ENCODE assay signal across 10 mouse cellular contexts in genomic region chr17:66480491-66481278, GRCm38 (mm10). TPM values are rescaled to one million over a fixed set of nuclear protein-coding genes. Genes with fewer than 3 reads are reported as not detected.
A peak's percentile ranks its signal among the peaks of the same experiment; 100 is the strongest.
DNase-seq lines count a peak whose midpoint lies in the region; ATAC-seq and TF ChIP-seq lines count a peak whose summit lies in the region.
"Had no signal": no experiment of that assay in that cellular context is flagged by ENCODE, and none has a peak within 500 bp of the region (broad histone marks: within the 10 kb centered on the region; RNA-seq: fewer than 3 reads in every experiment).

No protein-coding gene starts in this region.

- H3K4me2 ChIP-seq in heart, embryonic 15.5 days: peak overlapping the region; percentile 54
- peak overlapping the region; percentile 48 for H3K4me2 ChIP-seq in hindbrain, embryonic 14.5 days (replicated peaks)
- peak overlapping the region; percentile 49 for H3K4me2 ChIP-seq in midbrain, embryonic 12.5 days (replicated peaks)

- intact Hi-C loops in heart, postnatal 36 days (cut with DNase I): no loop called here

- peak overlapping the region; percentile 15 for H3K4me3 ChIP-seq in heart, embryonic 15.5 days
- H3K4me3 ChIP-seq in hindbrain, embryonic 14.5 days (replicated peaks; ENCODE audit: low read length): no peak overlapping the region
- H3K4me3 ChIP-seq in midbrain, embryonic 12.5 days: peak overlapping the region; percentile 21

- no peaks in the 10 kb centered on the region for H3K36me3 ChIP-seq in heart, embryonic 15.5 days
- H3K36me3 ChIP-seq in hindbrain, embryonic 14.5 days (replicated peaks; ENCODE audit: control insufficient read depth, insufficient read depth): no peaks in the 10 kb centered on the region
- H3K36me3 ChIP-seq in midbrain, embryonic 12.5 days: no peaks in the 10 kb centered on the region

- H3K27me3 ChIP-seq in heart, embryonic 15.5 days: peaks cover 15% of the 10 kb centered on the region
- no peaks in the 10 kb centered on the region for H3K27me3 ChIP-seq in hindbrain, embryonic 14.5 days (ENCODE audit: control insufficient read depth, insufficient read depth, low read length)
- no peaks in the 10 kb centered on the region for H3K27me3 ChIP-seq in midbrain, embryonic 12.5 days

- ATAC-seq in heart, embryonic 15.5 days (replicated peaks; ENCODE audit: insufficient number of reproducible peaks, insufficient read depth, low FRiP score, low read depth): no peak
- ATAC-seq in hindbrain, embryonic 14.5 days (ENCODE audit: low FRiP score): peak; percentile 15; the same call in 1 of the 2 replicates
- peak; percentile 72 for ATAC-seq in midbrain, embryonic 12.5 days (ENCODE audit: low FRiP score, low read depth)
- ATAC-seq: CD4-positive, CD25-positive, alpha-beta regulatory T cell, adult 4 months had no signal

- no peaks in the 10 kb centered on the region for H3K9me3 ChIP-seq in heart, embryonic 15.5 days (replicated peaks)
- H3K9me3 ChIP-seq in hindbrain, embryonic 14.5 days (ENCODE audit: control insufficient read depth, low read length): no peaks in the 10 kb centered on the region
- H3K9me3 ChIP-seq in midbrain, embryonic 12.5 days: no peaks in the 10 kb centered on the region

- peaks cover 9% of the 10 kb centered on the region; the same call in 1 of the 2 replicates for H3K4me1 ChIP-seq in heart, embryonic 15.5 days (replicated peaks)
- peaks cover 20% of the 10 kb centered on the region for H3K4me1 ChIP-seq in hindbrain, embryonic 14.5 days (replicated peaks; ENCODE audit: control insufficient read depth, insufficient read depth, low read length)
- H3K4me1 ChIP-seq in midbrain, embryonic 12.5 days: peaks cover 36% of the 10 kb centered on the region

- no peak overlapping the region for H3K27ac ChIP-seq in heart, embryonic 15.5 days
- peak overlapping the region; percentile 83 for H3K27ac ChIP-seq in hindbrain, embryonic 14.5 days
- H3K27ac ChIP-seq in midbrain, embryonic 12.5 days (replicated peaks): peak overlapping the region; percentile 98

- DNase-seq in heart, postnatal 36 days: no peak
- peak; percentile 67 for DNase-seq in brain, embryonic 14.5 days (ENCODE audit: low read depth)
- DNase-seq in hindbrain, embryonic 14.5 days (ENCODE audit: low spot score): peak; percentile 44
- DNase-seq in ovary, postnatal 36 days (ENCODE audit: low spot score): no peak
- no peak for DNase-seq in cerebellum, postnatal 14 days
- no peak for DNase-seq in cerebellum, postnatal 36 days
- DNase-seq: spleen, adult 18-20 months had no signal

- TF ChIP-seq POLR2A in brain, embryonic 14.5 days (IDR thresholded peaks at IDR 0.05; ENCODE audit: borderline replicate concordance, extremely low read depth, insufficient read depth, insufficient read length, poor library complexity, severe bottlenecking): no peak

- no peak overlapping the region for H3K9ac ChIP-seq in heart, embryonic 15.5 days
- peak overlapping the region; percentile 61 for H3K9ac ChIP-seq in hindbrain, embryonic 14.5 days
- H3K9ac ChIP-seq in midbrain, embryonic 12.5 days (replicated peaks): 0 out of 2 replicates have a peak overlapping the region, but pooled peaks have one; percentile 20

- TF ChIP-seq CTCF in brain, embryonic 14.5 days (IDR thresholded peaks at IDR 0.05; ENCODE audit: borderline replicate concordance, extremely low read depth, insufficient read depth, insufficient read length): no peak

- WGBS in heart, embryonic 15.5 days: 41% methylated on average over 17 of the region's 17 CpGs
- WGBS in hindbrain, embryonic 14.5 days: 12% methylated on average over 17 of the region's 17 CpGs
- WGBS in midbrain, embryonic 12.5 days: 10% methylated on average over 17 of the region's 17 CpGs

RNA-seq across cellular contexts. Expression of gene Mtcl1, which starts 31.1 kb away (rescaled TPM):
- 0.83 and 2.7 TPM in 2 replicates for polyA plus RNA-seq in heart, embryonic 15.5 days (2015; fragmentation: Nextera tagmentation; extraction: Ambion mirVana)
- 1 to 10 TPM; 4.4 to 6.3 TPM for total RNA-seq in heart, postnatal 36 days (2021)
- 18.8 and 34.8 TPM in 2 replicates for polyA plus RNA-seq in brain, embryonic 14.5 days (2012; rRNA removed)
- polyA plus RNA-seq in hindbrain, embryonic 14.5 days (2014; fragmentation: Nextera tagmentation; extraction: Ambion mirVana): 35.1 and 37.9 TPM in 2 replicates
- 72.5 and 91.2 TPM in 2 replicates for polyA plus RNA-seq in midbrain, embryonic 12.5 days (2016; fragmentation: Nextera tagmentation; extraction: Ambion mirVana)

RNA-seq across cellular contexts. Expression of gene Rab12, which starts 38.8 kb away (rescaled TPM):
- 49.6 and 51.0 TPM in 2 replicates for polyA plus RNA-seq in heart, embryonic 15.5 days (2015; fragmentation: Nextera tagmentation; extraction: Ambion mirVana)
- total RNA-seq in heart, postnatal 36 days (2021): 100 to 1,000 TPM; 231 to 233 TPM
- 98.7 and 107 TPM in 2 replicates for polyA plus RNA-seq in brain, embryonic 14.5 days (2012; rRNA removed)
- polyA plus RNA-seq in hindbrain, embryonic 14.5 days (2014; fragmentation: Nextera tagmentation; extraction: Ambion mirVana): 96.6 and 102 TPM in 2 replicates
- polyA plus RNA-seq in midbrain, embryonic 12.5 days (2016; fragmentation: Nextera tagmentation; extraction: Ambion mirVana): 51.0 and 53.1 TPM in 2 replicates

Comparison
In these comparisons a context has a peak if more than half of its experiments do, and no peak if none do; other contexts are left out.
1. DNase-seq: peak in brain, embryonic 14.5 days (single experiment) and hindbrain, embryonic 14.5 days (single experiment); none in heart, postnatal 36 days (0 of 2), ovary, postnatal 36 days (single experiment), cerebellum, postnatal 14 days (0 of 2) and cerebellum, postnatal 36 days (0 of 2).
2. Peak in every context shown above with its lines, with median percentiles within 50 percentile points of each other: H3K4me2 ChIP-seq.